Mouse (Mus musculus): ENCODE measurements around the gene Vps53. TPM values are rescaled to one million over a fixed set of nuclear protein-coding genes. Genes with fewer than 3 reads are reported as not detected.

Vps53 gene
- polyA plus RNA-seq, 1 experiment from 2014 or later, result 32.2 TPM

DNA sequence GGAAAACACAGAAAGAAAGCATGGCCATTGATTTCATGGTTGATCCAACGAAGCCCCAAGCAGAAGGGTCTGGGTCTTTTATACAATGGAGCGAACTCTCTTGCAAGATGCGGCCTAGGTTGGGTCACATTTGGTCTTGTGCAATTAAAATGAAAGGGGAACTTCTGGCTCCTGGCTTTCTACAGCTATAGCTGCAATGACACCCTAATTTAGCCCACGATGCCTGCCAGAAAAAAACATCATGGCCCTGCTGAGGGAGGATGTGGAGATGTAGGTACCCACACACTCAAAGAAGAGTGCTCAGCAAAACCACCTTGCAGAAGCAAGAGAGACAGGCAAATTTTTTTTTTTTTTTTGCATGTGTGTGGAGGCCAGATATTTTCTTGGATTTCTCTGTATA is 145.6 kb downstream of the Vps53 start:
- no peak overlapping the region for H3K4me2 ChIP-seq

GRCm38 (mm10) chr11:76033359-76033758 is 146.1 kb downstream of the Vps53 start:
- Histone ChIP-seq H3K27ac (ENCODE audit: poor library complexity, severe bottlenecking) (no peak overlapping the region), H3K36me3 (no peaks in the 10 kb centered on the region), H3K27me3 (replicated peaks) (peaks cover 9% of the 10 kb centered on the region; the same call in 1 of the 2 replicates), H3K4me3 (no peak overlapping the region), H3K9me3 (replicated peaks) (no peaks in the 10 kb centered on the region), H3K4me1 (replicated peaks) (peaks cover 4% of the 10 kb centered on the region; the same call in 1 of the 2 replicates), H3K9ac (no peak overlapping the region), H3K4me2 (no peak overlapping the region)
- ATAC-seq (ENCODE audit: insufficient number of reproducible peaks, low FRiP score), result no peak
- WGBS, result 75% methylated on average over 6 of the region's 6 CpGs

More for the DNA sequence above, 145.6 kb downstream of the Vps53 start:
- Histone ChIP-seq H3K36me3 (no peaks in the 10 kb centered on the region), H3K9me3 (replicated peaks) (no peaks in the 10 kb centered on the region), H3K27me3 (replicated peaks) (peaks cover 9% of the 10 kb centered on the region; the same call in 1 of the 2 replicates), H3K4me1 (replicated peaks) (peaks cover 4% of the 10 kb centered on the region; the same call in 1 of the 2 replicates), H3K9ac (no peak overlapping the region), H3K4me3 (no peak overlapping the region), H3K27ac (ENCODE audit: poor library complexity, severe bottlenecking) (no peak overlapping the region)
- no peak for ATAC-seq (ENCODE audit: insufficient number of reproducible peaks, low FRiP score)
- WGBS, result 82% methylated on average over 4 of the region's 4 CpGs

DNA sequence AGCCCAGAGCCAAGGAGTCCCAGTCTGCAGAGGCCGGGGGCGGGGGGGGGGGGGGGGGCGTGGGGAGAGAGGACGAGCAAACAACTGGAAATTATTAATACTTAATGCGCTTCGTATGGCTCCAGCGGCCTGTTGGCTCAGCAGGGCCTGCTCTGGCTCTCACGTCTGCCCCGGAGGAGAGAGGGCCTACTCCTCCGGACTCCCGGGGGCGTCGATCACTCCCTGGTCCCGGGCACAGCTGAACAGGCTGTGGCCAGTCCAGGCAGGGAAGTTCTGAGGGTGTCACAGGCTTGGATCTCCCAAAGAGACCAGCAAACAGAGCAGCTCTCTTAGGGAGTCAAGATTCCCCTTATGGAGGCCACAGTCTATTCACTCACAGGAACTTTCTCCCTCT is 151.4 kb downstream of the Vps53 start:
- Histone ChIP-seq H3K4me3 (peak overlapping the region; percentile 71), H3K4me1 (replicated peaks) (peaks cover 21% of the 10 kb centered on the region), H3K4me2 (peak overlapping the region; percentile 87), H3K27ac (ENCODE audit: poor library complexity, severe bottlenecking) (no peak overlapping the region), H3K9me3 (replicated peaks) (no peaks in the 10 kb centered on the region), H3K9ac (peak overlapping the region; percentile 73), H3K36me3 (0 out of 2 replicates have a peak, but pooled peaks cover 9% of the 10 kb centered on the region), H3K27me3 (replicated peaks) (peaks cover 14% of the 10 kb centered on the region; the same call in 1 of the 2 replicates)
- no peak; the same call in 1 of the 2 replicates for ATAC-seq (ENCODE audit: insufficient number of reproducible peaks, low FRiP score)
- 4% methylated on average over 11 of the region's 14 CpGs for WGBS

GRCm38 (mm10) chr11:76027139-76028071 is 152.0 kb downstream of the Vps53 start, which contains the start of gene Rflnb:
Rflnb (minus strand) TSS chr11:76027782.
- H3K4me1 ChIP-seq (replicated peaks), result peaks cover 21% of the 10 kb centered on the region
- peak within 1 kb of the TSS; percentile 71 for H3K4me3 ChIP-seq
- under 1% methylated on average over 94 of the region's 112 CpGs for WGBS
- ATAC-seq (ENCODE audit: insufficient number of reproducible peaks, low FRiP score), result peak; percentile 88
- peak within 1 kb of the TSS; percentile 8; the same call in 1 of the 2 replicates for H3K27ac ChIP-seq (ENCODE audit: poor library complexity, severe bottlenecking)
- no peaks in the 10 kb centered on the region for H3K9me3 ChIP-seq (replicated peaks)
- peaks cover 14% of the 10 kb centered on the region; the same call in 1 of the 2 replicates for H3K27me3 ChIP-seq (replicated peaks)
- H3K36me3 ChIP-seq, result 0 out of 2 replicates have a peak, but pooled peaks cover 9% of the 10 kb centered on the region
- peak within 1 kb of the TSS; percentile 74 for H3K9ac ChIP-seq
- peak within 1 kb of the TSS; percentile 87 for H3K4me2 ChIP-seq

GRCm38 (mm10) chr11:76026527-76027138 is 152.8 kb downstream of the Vps53 start:
- ATAC-seq (ENCODE audit: insufficient number of reproducible peaks, low FRiP score), result peak; percentile 15; the same call in 1 of the 2 replicates
- Histone ChIP-seq H3K36me3 (peaks cover 14% of the 10 kb centered on the region), H3K4me2 (peak overlapping the region; percentile 87), H3K9me3 (replicated peaks) (no peaks in the 10 kb centered on the region), H3K27ac (ENCODE audit: poor library complexity, severe bottlenecking) (no peak overlapping the region), H3K4me1 (replicated peaks) (peaks cover 21% of the 10 kb centered on the region), H3K9ac (peak overlapping the region; percentile 74), H3K4me3 (peak overlapping the region; percentile 71), H3K27me3 (replicated peaks) (peaks cover 14% of the 10 kb centered on the region; the same call in 1 of the 2 replicates)
- WGBS, result 6% methylated on average over 14 of the region's 14 CpGs

DNA sequence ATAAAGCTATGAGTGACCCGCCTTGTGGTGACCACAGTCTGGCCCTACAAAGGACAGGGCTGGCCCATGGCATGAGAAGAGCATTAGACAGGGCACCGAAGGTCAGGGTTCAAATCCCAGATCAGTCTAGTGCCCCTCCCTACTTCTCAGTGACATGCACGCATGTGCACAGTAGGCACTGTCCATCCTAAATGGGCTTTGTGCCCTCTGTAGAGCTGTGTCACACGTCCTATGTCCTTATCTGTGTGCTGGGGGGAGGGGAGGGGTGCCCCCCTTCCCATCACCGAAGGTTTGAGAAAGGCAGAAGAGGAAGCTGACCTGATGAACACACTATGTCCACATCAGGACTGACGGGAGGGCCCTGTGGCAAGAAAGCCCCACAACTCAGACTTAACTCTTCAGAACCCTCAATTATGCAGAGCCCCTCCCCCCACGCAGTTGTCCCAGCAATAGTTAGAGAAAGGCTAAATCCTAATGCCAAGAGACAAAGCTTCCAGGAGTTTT is 154.3 kb downstream of the Vps53 start:
- Histone ChIP-seq H3K9ac (no peak overlapping the region), H3K4me3 (no peak overlapping the region), H3K4me1 (replicated peaks) (peaks cover 21% of the 10 kb centered on the region), H3K27me3 (replicated peaks) (peaks cover 14% of the 10 kb centered on the region; the same call in 1 of the 2 replicates), H3K27ac (ENCODE audit: poor library complexity, severe bottlenecking) (no peak overlapping the region), H3K4me2 (no peak overlapping the region), H3K36me3 (peaks cover 15% of the 10 kb centered on the region), H3K9me3 (replicated peaks) (no peaks in the 10 kb centered on the region)
- 62% methylated on average over 7 of the region's 7 CpGs for WGBS
- ATAC-seq (ENCODE audit: insufficient number of reproducible peaks, low FRiP score), result no peak

GRCm38 (mm10) chr11:76020916-76021315 is 158.5 kb downstream of the Vps53 start:
- Histone ChIP-seq H3K4me3 (no peak overlapping the region), H3K4me2 (no peak overlapping the region), H3K27me3 (replicated peaks) (0 out of 2 replicates have a peak, but pooled peaks cover 4% of the 10 kb centered on the region), H3K9ac (no peak overlapping the region), H3K9me3 (replicated peaks) (no peaks in the 10 kb centered on the region), H3K27ac (ENCODE audit: poor library complexity, severe bottlenecking) (no peak overlapping the region), H3K36me3 (peaks cover 15% of the 10 kb centered on the region), H3K4me1 (replicated peaks) (peaks cover 9% of the 10 kb centered on the region)
- WGBS, result 62% methylated on average over 9 of the region's 9 CpGs
- ATAC-seq (ENCODE audit: insufficient number of reproducible peaks, low FRiP score), result no peak

DNA sequence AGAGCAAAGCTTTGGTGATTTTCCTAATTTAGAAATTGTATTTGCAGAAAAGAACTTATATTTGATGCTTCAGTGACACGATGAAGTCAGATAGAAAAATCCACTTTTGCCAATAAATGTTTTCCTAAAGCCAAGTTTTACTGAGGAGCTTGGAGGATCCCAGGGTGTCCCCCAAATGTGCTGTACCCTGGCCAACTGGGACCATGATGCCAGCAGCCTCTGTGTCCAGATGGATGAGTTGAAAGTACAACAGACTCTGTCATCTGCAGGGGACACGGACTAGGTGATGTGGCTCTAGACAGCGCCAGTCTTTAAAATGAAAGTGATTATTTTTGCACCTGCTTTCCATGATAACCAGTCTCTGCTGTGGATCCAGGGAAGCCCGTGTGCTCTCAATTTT is 159.6 kb downstream of the Vps53 start:
- H3K4me2 ChIP-seq, result no peak overlapping the region
- no peak overlapping the region for H3K9ac ChIP-seq
- no peaks in the 10 kb centered on the region for H3K27me3 ChIP-seq (replicated peaks)
- 84% methylated on average over 4 of the region's 4 CpGs for WGBS
- no peaks in the 10 kb centered on the region; the same call in 1 of the 2 replicates for H3K4me1 ChIP-seq (replicated peaks)
- H3K4me3 ChIP-seq, result no peak overlapping the region
- H3K9me3 ChIP-seq (replicated peaks), result no peaks in the 10 kb centered on the region
- no peak for ATAC-seq (ENCODE audit: insufficient number of reproducible peaks, low FRiP score)
- H3K27ac ChIP-seq (ENCODE audit: poor library complexity, severe bottlenecking), result no peak overlapping the region
- H3K36me3 ChIP-seq, result peaks cover 15% of the 10 kb centered on the region

DNA sequence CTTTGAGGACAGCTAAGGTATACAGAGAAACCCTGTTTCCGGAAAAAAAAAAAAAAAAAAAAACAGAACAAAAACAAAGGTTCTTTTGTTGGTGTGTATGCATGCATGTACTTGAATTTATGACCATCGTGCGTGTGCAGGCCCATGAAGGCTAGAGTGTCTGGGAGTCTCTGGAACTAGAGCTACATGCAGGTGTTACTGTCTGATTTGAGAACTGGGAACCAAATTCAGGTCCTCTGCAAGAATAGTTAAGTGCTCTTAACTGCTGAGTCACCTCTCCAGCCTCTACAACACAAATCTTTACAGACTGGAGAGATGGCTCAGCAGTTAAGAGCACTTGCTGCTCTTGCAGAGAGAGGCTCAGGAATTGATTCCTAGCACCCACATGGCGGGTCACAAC is 163.6 kb downstream of the Vps53 start:
- Histone ChIP-seq H3K4me1 (replicated peaks) (no peaks in the 10 kb centered on the region; the same call in 1 of the 2 replicates), H3K36me3 (no peaks in the 10 kb centered on the region), H3K4me3 (no peak overlapping the region), H3K9ac (no peak overlapping the region), H3K27ac (ENCODE audit: poor library complexity, severe bottlenecking) (no peak overlapping the region), H3K4me2 (no peak overlapping the region), H3K27me3 (replicated peaks) (no peaks in the 10 kb centered on the region), H3K9me3 (replicated peaks) (no peaks in the 10 kb centered on the region)
- WGBS, result 81% methylated on average over 4 of the region's 4 CpGs
- no peak for ATAC-seq (ENCODE audit: insufficient number of reproducible peaks, low FRiP score)

- no peak for ATAC-seq (ENCODE audit: insufficient number of reproducible peaks, low FRiP score)
- Histone ChIP-seq H3K9ac (no peak overlapping the region), H3K4me3 (no peak overlapping the region), H3K9me3 (replicated peaks) (no peaks in the 10 kb centered on the region), H3K27ac (ENCODE audit: poor library complexity, severe bottlenecking) (no peak overlapping the region), H3K36me3 (no peaks in the 10 kb centered on the region), H3K27me3 (replicated peaks) (no peaks in the 10 kb centered on the region), H3K4me2 (no peak overlapping the region), H3K4me1 (replicated peaks) (no peaks in the 10 kb centered on the region; the same call in 1 of the 2 replicates)
- WGBS, result 84% methylated on average over 6 of the region's 6 CpGs
These were observed 164.2 kb downstream of the Vps53 start for GRCm38 (mm10) chr11:76015251-76015650.
